Mouse (Mus musculus) CD4-positive helper T cell, adult 2 months (primary cell): ENCODE results near the gene Fam133b.

Experiments
- DNase-seq: peaks from one replicate; pipeline ENCODE4 v3.0.0-alpha.2; 2012; ENCODE audit warnings: low read depth, missing footprints, low spot score

The Fam133b gene

GRCm38 (mm10) chr5:3543629-3544479 lies at the start of gene Fam133b:
TSS of gene Fam133b (plus strand) at chr5:3543833.
- peak; percentile 93 for DNase-seq

DNA sequence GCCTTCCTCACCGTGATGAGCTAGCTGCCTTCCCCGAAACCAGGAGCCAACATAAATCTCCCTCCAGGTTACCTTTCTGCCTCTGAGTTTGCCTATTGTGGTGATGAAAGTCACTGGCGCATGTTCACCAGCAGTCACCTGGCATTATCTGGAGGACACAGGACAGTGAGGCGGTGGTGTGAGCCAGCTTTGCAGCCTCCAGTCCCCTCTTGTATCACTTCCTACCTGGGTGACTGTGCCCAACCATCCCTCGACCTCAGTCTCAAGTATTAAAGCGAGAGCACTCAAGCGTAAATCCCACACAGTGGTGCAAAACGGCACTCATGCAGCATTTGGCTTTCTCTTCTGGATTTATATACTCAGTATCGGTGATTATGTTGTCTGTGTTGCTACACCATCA lies 49.7 kb upstream of the Fam133b start:
- no peak for DNase-seq

- peak; percentile 63 for DNase-seq
Observed at GRCm38 (mm10) chr5:3494452-3495187, 49.0 kb upstream of the Fam133b start.

DNA sequence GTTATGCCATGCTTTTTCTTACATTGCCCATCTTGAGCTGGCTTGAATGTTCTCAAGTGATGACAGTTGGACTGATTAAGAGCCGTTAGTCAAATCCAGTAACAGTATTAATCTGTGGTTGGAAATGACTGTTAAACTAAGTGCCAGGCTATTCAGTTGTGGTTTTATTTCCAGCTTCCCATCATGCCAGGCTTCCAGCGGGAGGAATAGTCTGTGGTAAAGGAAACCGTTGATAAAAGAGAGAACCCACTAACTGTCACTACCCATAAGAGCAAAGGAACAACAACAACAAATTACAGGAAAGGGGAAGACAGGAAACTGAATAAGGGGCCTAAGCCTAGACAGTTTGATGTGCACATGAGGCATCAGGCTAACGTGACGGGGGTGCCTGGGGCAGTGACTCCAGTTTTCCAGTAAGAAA lies 46.1 kb upstream of the Fam133b start:
- peak; percentile 45 for DNase-seq

DNA sequence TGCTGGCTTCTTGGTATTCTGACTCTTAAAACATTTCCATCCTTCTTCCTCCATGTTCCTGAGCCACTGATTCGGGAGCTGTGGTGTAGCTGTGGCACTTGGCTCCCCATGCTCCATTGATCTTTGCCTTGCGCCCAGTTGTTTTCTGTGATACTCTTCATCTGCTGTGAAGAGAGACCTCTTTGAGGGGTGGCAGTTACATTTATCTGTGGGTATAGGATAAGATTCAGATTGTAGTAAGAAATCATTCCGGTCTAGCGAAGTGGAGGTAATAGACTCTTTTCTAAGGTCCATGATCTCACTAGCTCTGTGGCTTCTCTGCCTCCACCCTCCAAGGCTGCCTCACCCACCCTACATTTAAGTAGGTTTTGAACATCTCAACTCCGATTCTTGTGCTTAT lies 43.3 kb upstream of the Fam133b start:
- no peak for DNase-seq

DNA sequence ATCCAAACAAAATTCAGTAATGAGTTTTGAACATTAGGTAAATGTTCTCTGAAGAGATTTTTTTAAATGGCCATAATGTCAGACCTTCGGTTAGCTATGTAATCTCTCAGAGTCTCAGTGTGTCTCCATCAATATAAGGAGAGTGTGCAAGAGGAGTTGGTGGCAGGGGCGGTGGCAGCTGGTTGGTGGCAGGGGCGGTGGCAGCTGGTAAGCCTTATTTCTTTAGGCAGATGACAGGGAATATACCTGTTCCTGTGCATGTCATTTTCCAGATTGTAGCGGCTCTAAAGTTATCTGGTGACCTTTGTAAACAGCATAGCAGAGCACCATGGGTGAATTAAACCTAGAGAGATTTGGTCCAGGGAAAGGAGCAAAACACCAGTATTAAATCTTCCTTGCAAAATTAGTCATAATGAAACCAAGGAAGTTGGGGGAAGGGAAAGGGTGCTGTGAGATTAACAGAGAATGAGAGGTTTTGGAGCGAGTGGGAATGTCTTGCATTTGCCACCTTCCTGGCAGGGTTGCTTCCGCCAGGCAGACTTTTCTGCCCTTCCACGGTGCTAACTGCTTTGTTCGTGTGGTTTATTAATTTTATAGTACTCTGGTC lies 42.6 kb upstream of the Fam133b start:
- no peak for DNase-seq

GRCm38 (mm10) chr5:3501564-3502001 lies 42.0 kb upstream of the Fam133b start:
- peak; percentile 62 for DNase-seq

GRCm38 (mm10) chr5:3502610-3503350 lies 40.9 kb upstream of the Fam133b start:
- peak; percentile 36 for DNase-seq

DNA sequence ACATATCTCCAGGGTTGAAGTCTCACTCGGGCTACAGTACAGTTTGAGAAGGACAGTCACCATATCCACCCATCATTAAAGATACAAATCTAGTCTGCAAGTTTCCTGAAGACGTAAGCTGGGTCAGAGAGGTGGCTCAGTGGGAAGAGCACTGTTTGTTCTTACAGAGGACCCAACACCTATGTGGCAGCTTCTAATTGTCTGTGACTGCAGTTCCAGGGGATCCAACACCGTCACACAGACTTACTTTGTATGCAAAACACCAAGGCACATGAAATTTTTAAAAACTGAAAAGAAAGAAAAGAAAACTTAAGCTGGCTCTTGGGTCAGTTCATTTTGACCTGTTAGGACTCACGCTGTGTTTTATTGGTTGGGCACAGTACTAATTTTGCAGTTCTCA lies 40.3 kb upstream of the Fam133b start:
- no peak for DNase-seq

DNA sequence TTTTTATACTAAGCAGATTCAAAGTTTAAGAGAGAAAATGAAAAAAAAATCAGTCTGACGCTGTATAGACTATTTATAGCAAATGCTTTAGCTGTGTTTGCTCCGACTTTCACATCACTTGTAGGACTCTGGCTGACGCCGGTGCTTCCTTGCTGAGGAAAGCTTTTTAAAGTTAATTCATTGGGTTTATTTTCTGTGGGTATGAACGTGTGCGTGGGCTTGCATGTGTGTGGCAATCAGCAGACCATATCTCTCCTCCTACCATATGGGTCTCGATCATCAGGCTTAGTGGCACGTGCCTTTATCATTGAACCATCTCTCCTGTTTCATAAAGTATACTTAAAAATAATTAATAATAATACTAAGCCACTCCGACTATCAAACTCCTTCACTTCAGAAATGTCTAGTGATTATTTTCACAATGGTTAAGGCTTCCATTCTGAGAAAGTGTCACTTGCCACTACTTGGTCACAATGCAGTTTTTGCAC lies 39.8 kb upstream of the Fam133b start:
- peak; percentile 40 for DNase-seq

DNA sequence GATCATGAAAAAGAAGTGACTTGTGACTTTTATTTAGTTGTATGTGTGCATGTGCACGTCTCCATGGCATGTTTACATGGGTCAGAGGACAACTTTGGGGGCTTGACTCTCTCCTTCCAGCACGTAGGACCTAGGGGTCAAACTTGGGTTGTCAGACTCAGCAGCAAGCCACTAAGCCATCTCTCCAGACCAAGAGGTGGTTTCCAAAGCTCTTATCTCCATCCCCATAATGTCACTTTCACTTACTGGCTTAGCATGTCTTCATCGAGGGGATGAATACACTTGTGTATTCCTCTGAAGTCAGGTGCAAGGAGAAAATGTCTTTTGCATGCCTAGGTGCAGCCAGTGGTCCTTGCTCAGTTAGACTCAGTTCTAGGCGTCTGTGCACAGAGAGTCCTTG lies 39.2 kb upstream of the Fam133b start:
- DNase-seq: peak; percentile 39

- no peak for DNase-seq
Observed at GRCm38 (mm10) chr5:3505553-3505952, 38.1 kb upstream of the Fam133b start.

GRCm38 (mm10) chr5:3508480-3509381 lies 34.9 kb upstream of the Fam133b start:
- peak; percentile 47 for DNase-seq

DNA sequence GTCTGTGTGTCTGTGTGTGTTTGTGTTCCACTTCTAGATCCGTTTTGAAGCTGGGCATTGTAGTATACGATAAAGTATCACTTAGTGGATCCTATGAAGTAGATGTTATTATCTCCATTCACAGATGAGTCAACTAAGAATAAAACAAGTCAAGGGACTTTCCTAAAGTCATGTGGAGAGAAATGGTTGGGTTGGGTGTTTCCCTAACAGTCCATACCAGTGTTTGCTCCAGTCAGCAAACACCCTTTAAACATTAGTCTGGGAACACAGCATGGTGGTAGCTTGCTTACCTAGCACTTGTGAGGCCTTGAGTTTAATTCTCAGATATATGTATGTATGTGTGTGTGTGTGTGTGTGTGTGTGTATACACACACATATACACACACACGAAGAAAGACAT lies 34.1 kb upstream of the Fam133b start:
- DNase-seq: peak; percentile 57

DNA sequence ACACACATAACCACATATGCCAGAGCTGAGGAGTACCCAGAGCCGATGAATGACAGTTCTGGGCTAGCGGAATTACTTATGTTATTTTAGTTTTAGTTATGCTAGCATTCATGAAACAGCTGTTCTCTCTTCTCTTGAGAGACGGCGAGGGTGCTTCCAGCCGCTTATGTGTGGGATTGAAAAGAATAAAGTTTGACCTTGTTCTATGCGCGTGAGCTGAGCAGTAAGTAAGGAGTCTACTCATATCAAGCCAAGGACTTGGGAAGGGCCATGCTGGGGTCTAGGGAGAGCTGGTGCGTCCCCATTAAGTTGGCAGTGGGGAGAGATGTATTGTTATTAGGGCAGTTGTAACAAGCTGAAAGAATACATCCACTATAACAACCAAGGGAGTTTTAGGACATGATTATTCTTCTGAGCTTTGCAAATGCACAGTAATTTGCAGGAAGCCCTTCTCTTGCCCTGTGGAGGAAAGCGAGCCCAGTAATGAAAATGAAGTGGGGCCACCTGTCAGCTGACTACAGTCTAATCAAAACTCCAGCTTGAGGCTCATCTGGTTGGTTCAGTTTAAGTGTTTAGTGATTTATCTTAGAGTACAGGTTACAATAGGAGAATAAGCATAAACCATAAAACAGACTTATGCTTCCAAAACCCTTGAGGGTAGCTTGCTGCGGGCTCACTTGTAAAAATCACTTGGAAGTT lies 32.4 kb upstream of the Fam133b start:
- DNase-seq: no peak

GRCm38 (mm10) chr5:3512584-3512983 lies 31.0 kb upstream of the Fam133b start:
- peak; percentile 72 for DNase-seq

GRCm38 (mm10) chr5:3514901-3515311 lies 28.7 kb upstream of the Fam133b start:
- DNase-seq: no peak

DNA sequence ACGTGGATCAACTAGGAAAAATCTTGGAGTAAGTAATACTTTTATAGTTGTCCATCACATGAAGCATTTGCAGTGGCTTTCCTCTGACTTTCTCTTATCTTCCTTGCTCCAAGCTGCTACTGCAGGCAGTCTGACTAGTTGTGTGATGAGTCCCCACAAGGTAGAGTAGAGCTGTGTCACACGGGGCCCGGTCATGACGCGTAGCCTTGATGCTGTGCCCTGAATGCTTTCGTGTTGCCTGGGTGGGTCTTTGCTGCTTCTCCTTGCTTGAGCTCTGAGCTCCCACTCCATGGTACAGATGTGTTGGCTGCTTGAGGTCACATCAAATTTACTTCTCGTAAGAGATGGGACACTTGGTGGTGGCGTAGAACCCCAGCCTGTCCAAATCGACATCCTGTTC lies 28.2 kb upstream of the Fam133b start:
- DNase-seq: no peak

GRCm38 (mm10) chr5:3516481-3517075 lies 27.1 kb upstream of the Fam133b start:
- peak; percentile 58 for DNase-seq
